Mouse (Mus musculus): ENCODE results near the gene Zfp867. TPM values are rescaled to one million over a fixed set of nuclear protein-coding genes. Genes with fewer than 3 reads are reported as not detected.
A peak's percentile ranks its signal among the peaks of the same experiment; 100 is the strongest.

Zfp867 gene
- 10 to 100 TPM in 1 of 2 experiments, 1 to 10 TPM in 1; 9.7 to 10.1 TPM for total RNA-seq (2021)
- long read RNA-seq, experiment 1, transcript Zfp867-201 (4 exons, 3,412 nt): major isoform, 5 of 7 reads
- long read RNA-seq, experiment 1, partial matches to known transcripts: 0 of 7 reads
- long read RNA-seq, experiment 1, other reads (novel, unspliced or antisense): 2 of 7 reads
- long read RNA-seq, experiment 2, transcript Zfp867-201 (4 exons, 3,412 nt): major isoform, 9 of 14 reads
- long read RNA-seq, experiment 2, partial matches to known transcripts: 0 of 14 reads
- long read RNA-seq, experiment 2, other reads (novel, unspliced or antisense): 5 of 14 reads

- DNase-seq (ENCODE audit: low spot score in 2 of 2): peak; percentile 68 to 78
Measured at GRCm38 (mm10) chr11:59472326-59472677, at the start of gene Zfp867. Zfp867 (minus strand) TSS chr11:59472474.

- DNase-seq (ENCODE audit: low spot score in 2 of 2): no peak
Measured at GRCm38 (mm10) chr11:59519741-59520495, 47.6 kb upstream of the Zfp867 start.

GRCm38 (mm10) chr11:59518226-59518625 lies 46.0 kb upstream of the Zfp867 start:
- DNase-seq (ENCODE audit: low spot score in 2 of 2): no peak

GRCm38 (mm10) chr11:59517441-59517840 lies 45.2 kb upstream of the Zfp867 start:
- DNase-seq (ENCODE audit: low spot score in 2 of 2): no peak

- DNase-seq (ENCODE audit: low spot score in 2 of 2): no peak
Measured at GRCm38 (mm10) chr11:59514789-59515188, 42.5 kb upstream of the Zfp867 start.

GRCm38 (mm10) chr11:59514381-59514780 lies 42.1 kb upstream of the Zfp867 start:
- no peak for DNase-seq (ENCODE audit: low spot score in 2 of 2)

GRCm38 (mm10) chr11:59513556-59513955 lies 41.3 kb upstream of the Zfp867 start:
- no peak for DNase-seq (ENCODE audit: low spot score in 2 of 2)

- no peak for DNase-seq (ENCODE audit: low spot score in 2 of 2)
Measured at GRCm38 (mm10) chr11:59512733-59513132, 40.5 kb upstream of the Zfp867 start.

- no peak for DNase-seq (ENCODE audit: low spot score in 2 of 2)
Measured at GRCm38 (mm10) chr11:59511558-59511957, 39.3 kb upstream of the Zfp867 start.

- no peak for DNase-seq (ENCODE audit: low spot score in 2 of 2)
Measured at GRCm38 (mm10) chr11:59506713-59507074, 34.4 kb upstream of the Zfp867 start.

- peak; percentile 64 to 76 for DNase-seq (ENCODE audit: low spot score in 2 of 2)
Measured at GRCm38 (mm10) chr11:59505839-59506712, 33.8 kb upstream of the Zfp867 start.

GRCm38 (mm10) chr11:59505351-59505838 lies 33.1 kb upstream of the Zfp867 start:
- DNase-seq (ENCODE audit: low spot score in 2 of 2): peak in 1 of 2 experiments; percentile 35

GRCm38 (mm10) chr11:59501978-59502700 lies 29.9 kb upstream of the Zfp867 start:
- no peak for DNase-seq (ENCODE audit: low spot score in 2 of 2)

- DNase-seq (ENCODE audit: low spot score in 2 of 2): no peak
Measured at GRCm38 (mm10) chr11:59497747-59498146, 25.5 kb upstream of the Zfp867 start.

GRCm38 (mm10) chr11:59496672-59497310 lies 24.5 kb upstream of the Zfp867 start:
- no peak for DNase-seq (ENCODE audit: low spot score in 2 of 2)

GRCm38 (mm10) chr11:59486222-59486621 lies 13.9 kb upstream of the Zfp867 start:
- no peak for DNase-seq (ENCODE audit: low spot score in 2 of 2)

GRCm38 (mm10) chr11:59485641-59486040 lies 13.4 kb upstream of the Zfp867 start:
- no peak for DNase-seq (ENCODE audit: low spot score in 2 of 2)

- no peak for DNase-seq (ENCODE audit: low spot score in 2 of 2)
Measured at GRCm38 (mm10) chr11:59483212-59483611, 10.9 kb upstream of the Zfp867 start.

GRCm38 (mm10) chr11:59477240-59477639 lies 5.0 kb upstream of the Zfp867 start:
- no peak for DNase-seq (ENCODE audit: low spot score in 2 of 2)
